Comparison of ENCODE assay signal across 27 mouse cellular contexts in the genomic region with DNA sequence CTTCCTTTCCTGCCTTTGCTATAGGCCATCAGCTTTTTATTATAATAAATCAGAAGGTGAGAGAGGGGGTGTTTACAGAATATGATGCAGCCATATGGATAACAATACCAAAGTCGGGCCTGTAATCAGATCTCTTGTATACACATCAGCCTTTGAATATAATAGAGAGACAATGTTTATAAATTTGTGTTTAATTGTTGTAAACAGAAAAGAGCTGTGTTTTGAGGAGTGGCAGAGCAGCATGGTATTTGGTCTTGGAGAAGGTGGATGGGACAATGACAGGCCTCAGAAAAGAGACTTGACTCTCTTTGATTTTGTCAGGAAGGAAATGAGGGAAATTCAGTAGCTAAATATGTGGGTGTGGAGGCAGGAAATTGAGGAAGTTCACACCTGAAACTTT.
"Had no signal": no experiment of that assay in that cellular context is flagged by ENCODE, and none has a peak within 500 bp of the region (broad histone marks: within the 10 kb centered on the region; RNA-seq: fewer than 3 reads in every experiment).

No protein-coding gene starts in this region.

- H3K4me3 ChIP-seq: embryonic facial prominence, embryonic 10.5 days; embryonic facial prominence, embryonic 12.5 days; embryonic facial prominence, embryonic 13.5 days; embryonic facial prominence, embryonic 15.5 days; erythroblast, embryonic 14.5 days; forebrain, embryonic 10.5 days; forebrain, embryonic 12.5 days; forebrain, embryonic 13.5 days; forebrain, embryonic 15.5 days; gastrocnemius, adult 2 months had no signal

- H3K27ac ChIP-seq: embryonic facial prominence, embryonic 10.5 days; embryonic facial prominence, embryonic 12.5 days; embryonic facial prominence, embryonic 13.5 days; embryonic facial prominence, embryonic 15.5 days; forebrain, embryonic 10.5 days; forebrain, embryonic 12.5 days; forebrain, embryonic 13.5 days; forebrain, embryonic 15.5 days; gastrocnemius, adult 2 months had no signal

- DNase-seq: cerebellum, adult 18-20 months; cerebellum, adult 2 months; cerebellum, adult 8-10 months; cerebellum, adult 9-10 months; cerebellum, adult 9-11 months; cerebellum, postnatal 10 days; cerebellum, postnatal 14 days; cerebellum, postnatal 25 days; cerebellum, postnatal 36 days; embryo, embryonic 11 days; forebrain, postnatal 0 days; gastrocnemius, adult 2 months; gastrocnemius, postnatal 10 days; gastrocnemius, postnatal 14 days; gastrocnemius, postnatal 25 days; gastrocnemius, postnatal 36 days had no signal

- H3K36me3 ChIP-seq: embryonic facial prominence, embryonic 10.5 days; embryonic facial prominence, embryonic 12.5 days; embryonic facial prominence, embryonic 13.5 days; embryonic facial prominence, embryonic 15.5 days; forebrain, embryonic 10.5 days; forebrain, embryonic 12.5 days; forebrain, embryonic 15.5 days had no signal

- H3K4me1 ChIP-seq: embryonic facial prominence, embryonic 10.5 days; embryonic facial prominence, embryonic 12.5 days; embryonic facial prominence, embryonic 13.5 days; embryonic facial prominence, embryonic 15.5 days; forebrain, embryonic 10.5 days; forebrain, embryonic 12.5 days; forebrain, embryonic 13.5 days; forebrain, embryonic 15.5 days had no signal

- H3K27me3 ChIP-seq: embryonic facial prominence, embryonic 12.5 days; embryonic facial prominence, embryonic 13.5 days; embryonic facial prominence, embryonic 15.5 days; forebrain, embryonic 12.5 days; forebrain, embryonic 13.5 days; forebrain, embryonic 15.5 days had no signal

- ATAC-seq: forebrain, embryonic 13.5 days; forebrain, embryonic 14.5 days; forebrain, embryonic 15.5 days; forebrain, embryonic 16.5 days; forebrain, postnatal 0 days had no signal

- H3K9ac ChIP-seq: embryonic facial prominence, embryonic 12.5 days; embryonic facial prominence, embryonic 13.5 days; embryonic facial prominence, embryonic 15.5 days; forebrain, embryonic 12.5 days; forebrain, embryonic 13.5 days; forebrain, embryonic 15.5 days; forebrain, postnatal 0 days had no signal

- H3K4me2 ChIP-seq: embryonic facial prominence, embryonic 12.5 days; embryonic facial prominence, embryonic 13.5 days; embryonic facial prominence, embryonic 15.5 days; forebrain, embryonic 12.5 days; forebrain, embryonic 13.5 days; forebrain, embryonic 15.5 days had no signal

- H3K9me3 ChIP-seq: embryonic facial prominence, embryonic 10.5 days; embryonic facial prominence, embryonic 12.5 days; embryonic facial prominence, embryonic 13.5 days; embryonic facial prominence, embryonic 15.5 days; forebrain, embryonic 10.5 days; forebrain, embryonic 12.5 days; forebrain, embryonic 13.5 days; forebrain, embryonic 15.5 days had no signal
